Mouse (Mus musculus) layer of hippocampus, postnatal 10 days (tissue): Measurements from ENCODE around the gene Calm1. TPM values are rescaled to one million over a fixed set of nuclear protein-coding genes. Genes with fewer than 3 reads are reported as not detected.
"Not testable (repeated sequence)": the region's sequence is repeated elsewhere in the genome, so short reads cannot be mapped to it uniquely, and the experiment has no call there.

Experiments
- DNase-seq, 2 experiments: peaks; one replicate each; pipeline ENCODE4 v3.0.0; 2021; ENCODE audit warnings: low spot score in 2 of 2
- total RNA-seq, 2 experiments: library from RNA; stranded (reverse); gene quantifications; 2 replicates each; pipeline ENCODE4 v1.2.3; 2021

The Calm1 gene
- total RNA-seq, 2 experiments from 2014 or later, result 1,868 to 2,057 TPM

DNA sequence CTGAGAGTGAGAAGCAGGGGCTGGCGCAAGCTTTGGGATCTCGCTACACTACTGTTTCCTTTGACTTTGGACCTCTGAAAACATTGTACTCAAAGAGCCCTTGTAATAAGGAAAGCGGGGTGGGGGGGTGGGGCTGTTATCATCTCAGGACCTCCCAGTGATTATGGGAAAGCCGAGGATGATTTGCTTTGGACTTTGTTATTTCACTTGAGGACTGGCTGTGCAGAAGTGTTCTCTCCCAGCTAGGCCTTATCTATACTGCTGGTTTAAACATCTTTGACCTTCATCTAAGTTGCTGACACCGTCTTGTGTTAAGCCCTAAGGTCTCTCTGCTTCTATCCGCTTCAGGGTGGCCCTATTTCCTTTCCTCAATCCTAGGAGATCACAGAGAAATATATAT is 8.4 kb upstream of the Calm1 start:
- DNase-seq, result no peak

DNA sequence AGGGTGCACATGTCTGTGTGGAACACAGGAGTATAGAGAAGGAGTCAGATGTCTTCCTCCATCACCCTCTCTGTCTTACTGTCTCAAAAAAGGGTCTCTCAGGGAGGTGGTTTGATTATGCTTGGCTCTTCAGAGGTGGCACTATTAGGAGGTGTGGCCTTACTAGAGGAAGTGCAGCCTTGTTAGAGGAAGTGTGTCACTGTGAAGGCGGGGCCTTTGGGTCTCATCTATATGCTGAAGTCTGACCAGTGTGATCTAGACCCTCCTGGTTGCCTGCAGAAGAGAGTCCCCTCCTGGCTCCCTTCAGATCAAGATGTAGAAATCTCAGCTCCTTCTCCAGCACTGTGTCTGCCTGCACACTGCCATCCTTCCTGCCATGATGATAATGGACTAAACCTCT is 5.1 kb upstream of the Calm1 start:
- no peak for DNase-seq

DNA sequence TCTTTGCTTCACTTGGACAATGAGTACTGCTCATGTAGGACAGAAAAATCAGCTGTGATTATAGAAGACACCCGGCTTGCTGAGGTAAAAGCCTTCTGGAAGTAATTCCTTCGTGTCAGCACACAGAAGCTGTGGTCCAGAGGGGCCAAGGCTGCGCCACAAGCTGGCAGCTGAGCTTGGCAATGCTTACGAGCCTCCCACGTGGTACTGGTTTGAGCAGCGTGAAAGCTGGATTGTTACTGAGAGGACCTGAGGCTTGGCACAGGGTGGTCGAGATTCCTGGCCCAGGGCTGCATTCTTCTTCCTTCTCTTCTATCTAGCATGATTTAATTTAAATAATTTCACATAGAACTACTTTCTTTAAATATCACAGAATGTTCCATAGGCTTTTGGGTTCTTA is 2.4 kb upstream of the Calm1 start:
- DNase-seq, result no peak

DNA sequence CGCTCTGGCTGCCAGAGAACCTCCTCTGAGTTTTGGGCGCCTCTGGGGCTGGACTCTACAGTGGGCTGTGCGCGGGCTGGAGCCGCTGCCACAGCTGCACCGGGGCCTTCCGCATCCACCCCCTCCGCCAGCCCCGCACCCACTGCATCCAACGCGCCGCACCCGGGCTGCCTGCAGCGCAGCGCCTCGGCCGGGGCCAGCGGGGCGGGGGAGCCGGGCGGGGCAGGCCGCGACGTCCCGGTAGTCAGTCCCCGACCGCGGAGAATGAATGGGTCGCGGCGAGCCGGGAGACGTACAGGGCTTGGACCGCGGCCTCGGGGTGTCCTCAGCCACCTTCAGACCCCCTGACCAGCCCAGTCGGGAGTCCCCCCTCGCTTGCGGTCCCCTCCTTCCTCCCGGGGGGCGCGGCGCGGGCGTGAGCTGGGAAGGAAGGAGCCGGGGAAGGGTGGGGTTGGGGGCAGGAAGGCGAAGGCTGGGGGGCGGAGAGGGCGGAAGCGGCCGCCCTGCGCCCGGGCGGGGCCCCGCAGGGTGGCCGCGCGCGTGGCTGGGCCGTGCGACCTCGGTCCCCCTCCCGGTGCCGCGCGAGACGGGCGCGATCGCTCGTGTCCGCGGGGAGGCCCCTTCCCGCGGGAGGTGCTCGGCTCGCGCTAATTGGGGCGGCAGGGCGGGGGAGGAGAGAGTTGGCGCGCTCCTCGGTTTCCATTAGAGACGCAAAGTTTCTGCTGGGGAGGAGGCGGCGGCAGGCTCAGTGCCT is 833 bp downstream of the Calm1 start:
- peak; percentile 82 to 83 for DNase-seq

DNA sequence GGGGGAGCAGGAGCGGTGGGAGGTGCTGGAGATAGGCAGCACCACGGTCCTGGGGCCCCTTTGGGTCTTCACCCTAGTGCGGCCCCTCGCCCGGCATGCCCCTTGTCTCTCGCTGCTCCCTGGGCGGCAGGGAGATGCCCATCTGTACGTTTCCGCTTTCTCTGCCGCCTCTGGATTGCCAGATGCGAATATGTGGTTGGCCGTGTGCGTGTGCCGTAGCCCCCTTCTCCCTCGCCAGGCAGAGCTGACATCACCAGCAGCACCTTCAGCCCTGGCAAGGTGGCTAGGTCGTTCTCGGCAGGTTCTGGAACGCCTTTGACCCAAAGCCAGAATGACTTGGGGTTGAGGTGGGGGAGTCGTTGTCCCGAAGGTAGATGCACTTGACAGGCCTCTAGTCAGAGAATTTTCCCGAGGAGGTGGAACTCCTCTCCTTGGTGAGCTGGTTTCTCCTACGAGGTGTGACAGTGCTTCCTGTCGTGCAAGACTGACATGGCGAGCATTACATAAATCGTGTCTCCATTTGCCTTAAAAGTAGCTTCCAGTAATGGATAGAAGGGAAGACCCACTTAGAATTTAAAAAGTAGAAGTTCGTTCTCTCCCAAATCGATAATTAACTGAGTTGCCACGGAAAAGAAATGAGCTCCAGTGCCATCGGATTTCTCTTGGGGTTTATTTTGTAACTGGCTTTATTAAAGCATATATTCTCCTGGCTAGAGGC is 1.6 kb downstream of the Calm1 start:
- DNase-seq, result no peak

DNA sequence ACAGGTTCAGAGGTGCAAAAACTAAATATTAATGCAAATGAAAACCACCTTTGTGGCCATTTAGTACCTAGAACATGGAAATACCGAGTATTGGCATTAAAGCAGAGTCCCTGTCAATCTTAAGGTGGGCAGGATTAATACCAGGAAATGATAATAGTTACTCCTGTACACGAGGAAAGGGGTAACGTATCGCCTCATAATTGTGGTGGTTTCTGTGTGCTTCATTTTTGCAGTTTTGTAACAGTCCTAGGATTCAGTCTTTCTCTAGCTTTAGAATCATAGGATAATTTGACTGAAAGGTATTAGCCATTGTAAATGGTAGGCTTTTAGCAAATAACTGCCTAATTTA is 2.1 kb downstream of the Calm1 start:
- DNase-seq, result no peak

DNA sequence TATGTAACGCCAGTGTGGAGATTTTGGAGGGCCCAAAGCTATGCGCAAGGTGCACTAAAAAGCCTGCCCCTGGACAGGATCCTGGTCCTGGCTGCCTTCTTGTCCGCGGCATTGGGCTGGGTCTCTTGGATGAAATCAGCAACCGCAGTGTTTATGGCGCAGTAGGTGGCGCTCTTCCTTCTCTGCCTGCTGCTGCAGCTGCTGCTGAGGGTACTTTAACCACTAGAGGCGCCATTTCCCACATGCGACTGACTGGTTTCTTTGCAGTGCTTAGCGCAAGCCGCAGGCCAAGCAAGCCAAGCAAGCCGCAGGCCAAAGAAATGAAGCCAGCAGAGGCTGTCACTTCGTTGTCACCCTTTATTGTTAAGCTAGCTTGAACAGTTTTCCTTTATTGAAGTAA is 2.6 kb downstream of the Calm1 start:
- peak; percentile 95 to 96 for DNase-seq

DNA sequence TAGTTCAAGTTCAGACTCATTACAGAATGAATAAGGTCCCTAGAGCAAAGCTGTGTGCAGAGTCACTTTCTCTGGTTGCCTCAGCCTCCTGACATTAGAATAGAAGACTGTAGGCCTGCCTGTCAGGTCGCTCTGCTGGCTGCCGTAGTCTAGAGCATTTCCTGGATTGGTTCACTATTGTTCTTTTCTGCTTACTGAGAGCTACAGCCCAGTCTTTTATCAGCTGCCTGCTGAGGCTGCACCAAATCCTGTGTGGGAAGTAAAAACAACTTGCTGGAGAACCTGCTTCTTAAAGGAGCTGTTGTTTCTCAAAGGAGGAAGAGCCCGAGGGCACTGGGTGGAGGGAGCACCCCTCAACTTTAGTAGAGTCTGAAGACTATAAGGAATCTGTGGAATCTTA is 4.5 kb downstream of the Calm1 start:
- no peak for DNase-seq

DNA sequence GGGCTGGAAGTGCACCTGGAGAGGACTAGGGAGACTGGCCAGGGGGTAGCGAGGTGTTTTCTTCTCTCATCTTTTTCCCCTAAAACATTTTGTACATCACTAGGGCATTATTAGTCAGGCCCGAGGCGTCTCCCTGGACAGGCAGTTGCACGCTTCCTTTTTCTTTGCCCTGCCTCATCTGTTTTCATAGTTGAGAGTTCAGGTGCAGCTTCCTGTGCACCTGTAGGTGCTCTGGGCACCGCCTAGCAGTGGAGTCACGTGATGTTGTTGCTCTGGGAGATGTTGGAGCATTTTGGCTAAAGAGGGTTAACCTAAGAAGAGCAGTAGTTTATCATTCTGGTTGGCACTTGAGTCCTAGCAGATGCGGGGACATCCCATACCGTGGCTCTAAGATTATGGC is 5.9 kb downstream of the Calm1 start:
- DNase-seq, result no peak

DNA sequence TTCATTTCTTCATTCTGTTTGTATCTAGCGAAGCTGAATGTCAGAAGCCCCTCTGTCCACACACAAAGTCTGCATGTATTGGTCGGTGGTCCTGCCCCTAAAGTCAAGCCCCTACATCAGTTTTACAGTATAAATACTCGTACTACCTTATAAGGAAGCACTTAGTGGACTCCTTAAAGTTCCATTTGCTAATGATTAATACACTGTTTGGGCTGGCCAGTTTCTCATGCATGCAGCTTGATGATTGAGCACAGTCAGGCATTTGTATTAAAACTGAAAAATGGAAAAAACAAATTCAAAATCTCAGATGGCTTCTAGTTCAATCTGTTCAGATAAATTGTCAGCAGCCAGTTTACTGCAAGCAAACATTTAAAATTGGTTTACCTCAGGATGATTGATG is 7.3 kb downstream of the Calm1 start:
- no peak for DNase-seq

DNA sequence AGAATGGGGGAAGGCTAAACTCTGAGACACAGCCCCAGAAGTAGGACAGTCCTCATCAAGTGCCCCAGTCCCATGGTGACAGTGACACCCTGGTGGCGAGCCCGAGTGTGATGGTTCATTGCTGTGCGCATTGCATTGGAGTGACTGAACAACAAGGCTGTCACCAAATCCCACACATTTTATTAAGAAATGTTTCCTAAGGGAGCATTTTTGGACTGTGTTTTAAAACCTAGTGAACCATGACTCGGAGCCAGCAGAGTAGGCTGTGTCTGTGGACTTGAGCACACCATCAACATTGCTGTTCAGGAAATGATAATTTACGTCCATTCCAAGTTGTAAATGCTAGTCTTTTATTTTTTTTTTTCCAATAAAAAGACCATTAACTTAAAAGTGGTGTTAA is 7.7 kb downstream of the Calm1 start:
- no peak for DNase-seq

DNA sequence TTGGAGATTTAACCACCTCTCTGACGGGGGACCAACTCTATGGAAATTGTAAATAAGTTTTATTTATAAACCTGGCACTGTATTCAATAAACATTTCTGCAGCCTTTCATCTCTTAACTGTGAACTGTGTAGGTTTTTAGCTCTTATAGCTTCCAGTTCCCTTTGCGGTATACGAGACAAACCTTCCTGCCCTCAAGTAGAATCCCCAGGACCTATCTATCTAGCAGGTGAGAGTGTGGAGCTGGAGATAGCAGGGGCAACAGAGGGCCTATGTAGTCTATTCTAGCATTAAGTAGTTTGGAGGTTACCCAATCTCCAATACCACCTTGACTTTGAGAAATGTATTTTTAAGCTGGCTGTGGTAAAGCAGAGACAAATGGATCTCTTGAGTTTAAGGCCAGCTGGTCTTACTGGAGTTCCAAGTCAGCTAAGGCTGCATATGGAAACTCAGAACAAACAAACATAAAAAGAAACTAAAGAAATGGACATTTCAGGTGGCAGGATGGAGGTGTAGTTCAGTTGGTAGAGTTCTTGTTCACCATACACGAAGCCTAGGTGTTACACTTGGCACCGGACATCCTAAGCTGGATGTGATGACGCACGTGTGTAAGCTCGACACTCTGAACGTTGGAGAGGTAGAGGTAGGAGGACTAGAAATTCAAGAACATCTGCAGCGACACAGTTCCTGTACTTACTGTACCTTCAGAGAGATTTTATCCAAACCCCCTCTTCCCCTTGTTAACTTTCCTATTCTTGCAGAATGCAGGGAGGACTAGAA is 10.7 kb downstream of the Calm1 start:
- DNase-seq, result no peak

DNA sequence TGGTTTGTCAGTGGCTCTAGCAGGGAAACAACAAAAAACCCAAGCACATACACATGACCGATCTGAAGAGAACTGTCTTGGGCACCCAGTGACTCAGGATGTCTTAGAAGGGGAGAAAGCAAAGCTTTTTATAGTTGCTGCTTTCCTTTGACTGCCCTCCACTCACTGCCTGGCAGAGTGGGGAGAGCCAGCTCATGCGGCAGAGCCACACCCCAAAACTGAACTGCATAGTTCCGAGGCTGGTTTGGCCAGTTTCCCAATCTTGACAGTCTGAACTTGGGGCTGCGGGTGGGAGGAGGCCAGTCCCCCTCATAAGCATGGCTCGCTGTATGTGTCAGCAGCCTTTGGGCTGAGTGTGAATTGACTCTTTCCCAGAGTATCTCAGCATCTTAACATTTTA is 11.7 kb downstream of the Calm1 start:
- no peak for DNase-seq

DNA sequence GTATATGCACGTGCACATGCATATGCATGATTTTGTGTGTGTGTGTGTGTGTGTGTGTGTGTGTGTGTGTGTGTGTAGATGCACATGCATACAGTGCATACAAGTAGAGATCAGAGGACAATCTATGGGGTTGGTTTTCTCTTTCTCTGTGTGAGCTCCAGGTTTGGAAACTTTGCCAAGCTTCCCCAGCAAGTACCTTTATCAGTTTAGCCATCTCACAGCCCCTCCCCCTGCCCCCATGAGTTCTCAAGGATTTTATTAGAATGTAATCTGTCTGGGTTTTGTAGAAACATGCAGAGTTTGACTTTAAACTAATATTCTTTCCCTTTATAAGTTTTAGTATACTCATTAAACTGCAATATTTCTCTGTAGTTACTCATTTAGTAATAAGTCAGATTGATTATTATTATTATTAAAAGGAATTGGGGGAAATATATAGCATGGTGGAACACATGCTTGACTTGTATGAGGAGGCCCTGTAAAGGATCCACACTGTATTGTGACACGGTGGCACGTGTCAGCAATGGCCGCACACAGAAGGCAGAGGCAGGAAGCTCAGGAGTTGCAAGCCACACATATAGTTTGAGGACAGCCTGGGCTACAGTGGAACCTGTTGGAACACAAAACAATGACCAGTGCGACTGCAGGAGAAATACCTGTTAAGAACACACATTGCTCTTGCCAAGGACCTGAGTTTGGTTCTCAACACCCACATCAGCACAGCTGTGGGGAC is 12.4 kb downstream of the Calm1 start:
- DNase-seq, result no peak

DNA sequence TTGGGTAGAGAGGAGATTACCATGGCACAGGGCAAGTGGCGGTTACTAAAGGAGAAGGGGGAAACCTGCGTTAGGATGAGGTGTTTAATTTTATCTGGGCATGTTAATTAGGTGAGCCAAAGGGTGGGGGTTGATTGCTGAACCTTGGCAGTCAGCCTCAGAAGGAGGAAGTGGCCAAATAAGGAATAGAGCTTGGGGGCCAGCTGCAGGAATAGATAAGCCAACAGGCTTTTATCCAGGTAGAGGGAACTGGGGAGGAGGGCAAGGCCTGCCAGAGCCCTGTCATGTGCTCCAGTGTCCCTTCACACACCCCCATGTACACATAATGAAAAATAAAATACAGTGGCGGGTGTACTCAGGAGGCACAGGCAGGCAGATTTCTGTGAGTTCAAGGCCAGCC is 13.2 kb downstream of the Calm1 start:
- DNase-seq, result no peak

DNA sequence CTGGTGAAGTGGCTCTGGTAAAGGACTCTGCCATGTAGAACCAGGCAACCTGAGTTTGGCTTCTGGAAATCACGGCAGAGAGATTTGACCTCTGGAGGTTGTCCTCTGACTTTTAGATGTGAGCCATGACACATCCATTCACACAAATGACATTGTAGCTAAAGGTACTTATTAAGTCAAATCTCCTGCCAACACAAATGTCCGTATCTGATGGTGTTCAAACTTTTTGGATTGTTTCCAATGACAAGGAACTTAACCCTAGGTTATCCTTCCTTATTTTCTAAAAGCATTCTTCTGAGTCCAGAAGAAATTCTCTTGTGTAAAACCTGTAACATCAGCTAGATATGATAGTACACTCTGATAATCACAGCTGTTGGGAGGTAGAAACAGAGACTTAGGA is 13.9 kb downstream of the Calm1 start:
- DNase-seq, result no peak

DNA sequence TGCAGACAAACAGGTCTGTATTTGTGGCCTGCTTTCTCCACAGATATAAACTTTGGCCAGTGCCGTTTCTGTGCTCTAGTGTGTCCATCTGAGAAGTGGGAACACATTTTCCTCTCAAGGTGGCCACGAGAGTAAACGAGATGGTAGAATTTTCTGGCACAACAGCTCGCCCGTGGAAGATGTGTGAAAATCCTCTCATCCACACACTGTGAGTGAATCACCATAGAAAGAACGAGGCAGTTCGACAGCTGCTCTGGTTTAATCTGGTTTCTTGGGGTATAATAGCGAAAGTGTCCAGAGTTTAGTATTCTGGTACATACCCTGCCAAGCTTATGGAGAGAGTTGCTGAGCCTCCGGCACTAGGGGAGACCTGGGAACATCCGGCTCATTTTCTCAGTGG is 14.9 kb downstream of the Calm1 start:
- no peak for DNase-seq

DNA sequence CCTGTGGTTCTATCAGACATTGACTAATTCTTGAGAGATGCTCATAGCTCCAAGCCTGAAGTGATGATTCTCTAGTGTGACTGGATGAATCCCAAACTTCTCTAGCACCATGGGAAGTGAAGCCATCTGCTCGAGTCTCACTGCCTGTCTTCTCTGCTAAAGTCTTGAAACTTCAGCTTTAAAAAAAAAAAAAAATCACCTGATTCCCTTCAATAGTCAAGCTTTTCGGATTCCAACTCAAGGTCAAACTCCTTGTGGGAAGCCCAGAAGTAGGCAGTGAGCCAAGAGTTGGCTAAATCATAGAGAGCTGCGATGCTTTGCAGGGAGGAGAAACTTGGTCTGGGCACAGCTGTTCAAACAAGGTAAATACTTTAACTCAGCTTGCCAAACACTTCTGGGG is 15.5 kb downstream of the Calm1 start:
- DNase-seq, result no peak

DNA sequence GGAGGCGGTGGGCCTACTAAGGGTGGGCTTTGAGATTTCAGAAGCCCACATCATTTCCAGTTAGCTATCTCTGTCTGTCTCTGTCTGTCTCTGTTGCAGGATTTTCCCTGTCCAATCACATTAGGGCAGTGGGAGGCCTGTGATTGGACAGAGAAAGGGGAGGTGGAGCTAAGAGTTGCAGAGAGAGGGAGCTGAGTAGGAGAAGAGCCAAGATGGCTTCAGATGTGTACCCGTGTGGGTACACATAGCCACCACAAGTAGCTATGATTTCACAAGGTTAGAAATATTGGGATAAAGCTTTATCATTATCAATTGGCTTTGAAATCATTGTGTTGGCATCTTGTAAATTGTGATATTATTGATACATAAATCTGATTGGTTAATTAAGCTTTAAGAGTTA is 17.9 kb downstream of the Calm1 start:
- not testable (repeated sequence) for DNase-seq

DNA sequence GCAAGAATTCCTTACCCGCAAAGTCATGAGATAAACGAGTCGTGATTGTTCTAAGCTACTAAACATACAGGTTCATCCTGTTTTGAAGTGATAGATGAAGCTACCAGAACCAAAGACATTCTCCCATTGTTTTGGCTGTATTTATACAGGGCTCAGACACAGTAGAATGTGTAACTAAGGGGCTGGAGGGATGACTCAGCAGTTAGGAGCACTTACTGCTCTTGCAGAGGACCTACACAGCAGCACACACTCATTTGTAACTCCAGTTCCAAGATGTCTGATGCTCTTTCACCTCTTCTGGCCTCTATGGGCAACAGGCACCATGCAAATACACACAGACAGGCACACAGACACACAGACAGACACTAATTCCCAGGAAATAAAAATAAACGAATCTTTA is 20.8 kb downstream of the Calm1 start:
- DNase-seq, result no peak

DNA sequence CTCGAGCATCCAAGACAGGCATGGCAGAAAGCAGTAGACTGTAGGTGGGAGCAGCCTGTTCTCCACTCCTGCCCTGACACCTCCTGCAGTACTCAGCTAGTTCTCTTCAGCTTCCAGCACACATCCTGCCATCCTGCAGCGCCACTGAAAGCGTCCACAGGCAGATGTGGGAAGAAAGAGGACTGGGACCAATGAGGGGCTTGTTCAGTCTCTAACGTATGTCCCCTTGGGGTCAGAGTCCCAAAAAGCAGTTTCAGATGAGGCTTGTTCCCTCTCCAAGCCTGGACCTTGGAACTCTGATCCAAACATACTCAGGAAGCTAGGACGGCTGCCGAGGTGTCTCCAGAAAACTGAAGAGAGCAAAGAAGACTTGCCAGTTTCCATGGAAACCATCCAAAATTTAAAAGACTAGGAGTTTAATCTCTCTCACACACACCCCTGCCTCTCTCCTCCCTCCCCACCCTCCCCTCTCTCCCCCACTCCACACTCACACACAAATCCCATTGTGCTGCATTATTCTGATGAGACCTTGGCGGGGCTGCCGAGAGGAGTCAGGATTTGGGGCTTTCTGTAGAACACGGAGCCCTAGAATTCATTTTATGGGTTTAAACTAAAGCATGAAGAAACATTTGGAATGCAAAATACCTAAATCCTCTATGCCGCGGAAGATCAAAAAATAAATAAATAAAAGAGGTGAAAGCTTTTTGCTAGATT is 22.5 kb downstream of the Calm1 start:
- no peak for DNase-seq
